Mouse (Mus musculus): ENCODE data around the gene ccdc198. TPM values are rescaled to one million over a fixed set of nuclear protein-coding genes. Genes with fewer than 3 reads are reported as not detected.
A peak's percentile ranks its signal among the peaks of the same experiment; 100 is the strongest.
"Not testable (repeated sequence)": the region's sequence is repeated elsewhere in the genome, so short reads cannot be mapped to it uniquely, and the experiment has no call there.

The ccdc198 gene
- 86.7 and 87.7 TPM in 2 replicates for polyA plus RNA-seq (2015; fragmentation: Nextera tagmentation; extraction: Ambion mirVana)

DNA sequence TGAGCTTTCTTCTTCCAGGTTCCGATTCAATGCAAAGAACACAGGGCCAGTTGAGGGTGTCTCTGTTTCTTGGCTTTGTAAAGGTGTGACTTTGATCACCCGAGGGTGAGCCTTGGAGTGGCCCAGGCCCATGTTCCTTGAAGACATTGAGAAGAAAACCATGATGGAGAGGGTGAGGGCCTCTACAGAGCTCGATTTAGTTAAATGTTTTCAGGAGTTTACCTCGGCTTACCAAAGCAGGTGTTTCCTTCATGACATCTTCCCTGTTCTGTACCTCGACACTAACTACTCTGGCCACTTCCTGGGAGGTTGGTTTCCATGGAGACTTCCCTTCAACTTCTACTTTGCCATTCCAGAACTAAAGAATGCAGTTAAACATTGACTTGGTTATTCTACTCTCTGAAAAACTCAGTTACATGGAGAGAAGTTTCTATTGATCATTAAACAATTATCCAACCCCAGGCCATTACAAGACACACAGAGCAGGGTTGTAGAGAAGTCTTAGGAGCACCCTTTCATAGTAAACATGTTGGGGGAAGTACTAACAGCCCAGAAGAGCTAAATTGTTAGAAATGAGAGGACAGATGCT is at the start of gene ccdc198:
Gene ccdc198, minus strand, starts transcription at position 349 of the 589 bp plus-strand sequence.
- 51% methylated on average over 5 of the region's 5 CpGs for WGBS
- H3K4me1 ChIP-seq, result no peaks in the 10 kb centered on the region
- ATAC-seq (replicated peaks; ENCODE audit: low FRiP score), result peak; percentile 98
- H3K9me3 ChIP-seq (replicated peaks), result no peaks in the 10 kb centered on the region
- peak within 1 kb of the TSS; percentile 80 for H3K27ac ChIP-seq
- peak within 1 kb of the TSS; percentile 35 for H3K4me3 ChIP-seq (replicated peaks)
- no peaks in the 10 kb centered on the region for H3K36me3 ChIP-seq
- H3K9ac ChIP-seq, result no peak within 1 kb of the TSS
- H3K4me2 ChIP-seq, result peak within 1 kb of the TSS; percentile 37
- H3K27me3 ChIP-seq, result no peaks in the 10 kb centered on the region

DNA sequence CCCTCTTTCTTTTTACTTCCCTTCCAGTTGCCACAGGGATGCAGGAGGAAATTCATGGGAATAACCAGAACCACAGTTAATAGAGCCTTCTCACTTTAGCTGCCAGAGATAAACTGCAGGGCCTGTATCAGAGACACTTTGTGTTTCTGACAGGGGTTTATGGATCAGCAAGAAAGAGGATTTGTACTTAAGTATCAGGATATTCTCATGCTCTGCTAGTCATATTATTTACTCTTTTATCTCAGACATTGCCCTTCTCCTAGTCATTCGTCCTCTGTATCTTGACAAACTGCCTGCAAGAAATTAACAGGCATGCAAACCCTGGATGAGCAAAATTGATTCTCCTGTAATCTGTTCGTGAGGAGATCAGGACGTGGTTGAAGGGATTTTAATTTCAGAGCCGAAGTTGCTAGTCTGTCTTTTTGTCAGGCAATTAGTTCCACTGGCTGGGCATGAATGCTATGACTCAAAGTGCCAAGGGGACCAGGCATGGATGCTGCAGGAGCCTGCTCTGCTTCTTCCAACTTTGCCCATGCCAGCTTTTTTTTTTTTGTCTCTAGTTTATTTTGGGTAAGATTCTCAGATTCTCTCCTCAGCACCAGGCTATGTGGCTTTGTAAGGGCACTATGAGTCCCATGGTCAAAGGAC is 48.7 kb upstream of the ccdc198 start:
- Histone ChIP-seq H3K9ac (no peak overlapping the region), H3K4me1 (0 out of 2 replicates have a peak, but pooled peaks cover 2% of the 10 kb centered on the region), H3K4me3 (replicated peaks) (no peak overlapping the region), H3K27me3 (no peaks in the 10 kb centered on the region), H3K4me2 (no peak overlapping the region), H3K36me3 (no peaks in the 10 kb centered on the region), H3K9me3 (replicated peaks) (no peaks in the 10 kb centered on the region), H3K27ac (no peak overlapping the region)
- ATAC-seq (replicated peaks; ENCODE audit: low FRiP score), result no peak
- WGBS, result 33% methylated on average over 4 of the region's 4 CpGs

DNA sequence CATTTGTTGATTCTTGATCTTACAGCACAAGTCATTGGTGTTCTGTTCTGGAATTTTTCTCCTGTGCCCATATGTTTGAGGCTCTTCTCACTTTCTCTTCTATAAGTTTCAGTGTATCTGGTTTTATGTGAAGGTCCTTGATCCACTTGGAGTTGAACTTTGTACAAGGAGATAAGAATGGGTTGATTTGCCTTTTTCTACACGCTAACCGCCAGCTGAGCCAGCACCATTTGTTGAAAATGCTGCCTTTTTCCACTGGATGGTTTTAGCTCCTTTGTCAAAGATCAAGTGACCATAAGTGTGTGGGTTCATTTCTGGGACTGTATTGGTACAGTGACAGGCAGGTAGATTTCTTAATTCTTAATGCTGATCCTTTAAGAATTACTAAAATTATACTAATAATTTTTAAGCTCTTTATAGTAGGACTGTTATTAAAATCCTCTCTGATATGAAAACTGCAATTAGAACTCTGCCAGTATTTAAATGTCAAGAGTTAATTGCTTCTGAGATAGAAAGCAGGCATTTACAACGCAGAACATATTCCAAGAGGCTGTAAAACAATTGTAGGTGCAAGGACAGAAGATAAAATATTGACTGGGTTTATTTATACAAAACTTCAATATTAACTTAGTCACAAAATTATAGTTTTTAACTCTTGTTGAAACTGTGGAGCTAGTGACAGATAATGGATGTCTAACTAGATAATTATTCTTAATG is 44.9 kb upstream of the ccdc198 start:
- no peak overlapping the region for H3K27ac ChIP-seq
- H3K9me3 ChIP-seq (replicated peaks), result no peaks in the 10 kb centered on the region
- H3K27me3 ChIP-seq, result no peaks in the 10 kb centered on the region
- 87% methylated on average over 3 of the region's 3 CpGs for WGBS
- H3K9ac ChIP-seq, result no peak overlapping the region
- 0 out of 2 replicates have a peak, but pooled peaks cover 2% of the 10 kb centered on the region for H3K4me1 ChIP-seq
- no peak for ATAC-seq (replicated peaks; ENCODE audit: low FRiP score)
- no peak overlapping the region for H3K4me3 ChIP-seq (replicated peaks)
- no peaks in the 10 kb centered on the region for H3K36me3 ChIP-seq
- H3K4me2 ChIP-seq, result no peak overlapping the region

DNA sequence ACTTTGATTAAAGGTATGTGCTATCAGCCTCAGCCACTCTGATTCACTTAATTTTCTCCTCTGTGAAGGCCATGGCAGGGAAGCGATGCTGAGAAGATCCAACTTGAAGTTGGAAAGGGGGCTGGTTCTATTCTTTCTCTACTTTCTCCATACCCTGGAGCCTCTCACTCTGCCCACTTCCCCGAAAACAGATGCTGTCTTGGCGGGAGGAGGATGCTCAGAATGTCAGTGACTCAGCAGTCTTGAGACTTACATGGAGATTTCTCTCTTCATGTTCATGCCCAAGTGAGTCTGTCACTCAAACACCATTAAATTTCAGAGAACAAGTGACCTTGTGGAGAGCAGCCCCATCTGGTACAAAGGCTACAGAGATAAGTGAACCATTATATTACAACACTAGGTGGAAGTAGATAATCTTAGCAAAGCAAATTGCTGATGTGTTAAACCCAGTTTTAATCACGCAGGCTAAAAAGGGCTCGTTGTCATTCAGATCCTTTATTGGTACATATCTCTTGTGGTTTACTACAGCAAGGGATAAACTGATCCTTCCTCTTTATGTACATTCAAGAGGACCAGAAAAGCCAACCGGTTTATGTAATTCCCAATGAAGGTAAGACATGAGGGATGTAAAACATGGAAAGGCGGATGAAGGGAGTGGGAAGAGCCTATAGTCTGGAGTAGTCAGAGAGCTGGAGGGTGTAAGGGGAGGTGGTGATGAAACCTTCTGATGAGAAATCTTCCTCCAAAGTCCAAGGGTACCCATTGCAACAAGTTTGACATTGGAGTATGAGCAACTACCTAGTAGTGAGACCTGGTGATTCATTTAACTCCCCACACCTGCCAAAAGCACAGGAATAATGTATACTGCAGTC is 38.7 kb upstream of the ccdc198 start:
- H3K4me1 ChIP-seq, result no peaks in the 10 kb centered on the region
- no peak overlapping the region for H3K27ac ChIP-seq
- no peak for ATAC-seq (replicated peaks; ENCODE audit: low FRiP score)
- H3K36me3 ChIP-seq, result no peaks in the 10 kb centered on the region
- no peaks in the 10 kb centered on the region for H3K27me3 ChIP-seq
- whole genome bisulfite sequencing, result 80% methylated on average over 7 of the region's 7 CpGs
- no peak overlapping the region for H3K9ac ChIP-seq
- no peak overlapping the region for H3K4me3 ChIP-seq (replicated peaks)
- no peak overlapping the region for H3K4me2 ChIP-seq
- H3K9me3 ChIP-seq (replicated peaks), result no peaks in the 10 kb centered on the region

DNA sequence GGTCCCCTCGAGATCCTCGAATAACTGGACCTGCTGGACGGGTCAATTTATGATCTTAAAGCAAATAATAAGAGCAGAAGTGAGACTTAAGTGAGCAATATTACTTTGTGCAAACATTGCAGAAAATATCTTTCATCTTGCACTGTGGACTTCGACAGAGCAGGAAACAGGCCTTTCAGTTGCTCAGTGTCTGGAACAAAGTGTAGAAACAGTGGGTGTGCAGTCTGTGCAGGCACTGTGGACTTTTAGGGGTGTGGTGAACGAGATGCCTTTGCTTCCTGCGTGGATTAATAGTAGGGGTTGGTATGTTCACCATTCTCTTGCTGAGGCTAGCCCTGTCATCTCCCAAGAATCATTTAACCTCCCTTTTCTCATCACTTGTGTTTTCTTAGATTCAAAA is 33.6 kb upstream of the ccdc198 start:
- Histone ChIP-seq H3K9me3 (replicated peaks) (no peaks in the 10 kb centered on the region), H3K27me3 (no peaks in the 10 kb centered on the region), H3K4me3 (replicated peaks) (no peak overlapping the region), H3K4me2 (no peak overlapping the region), H3K4me1 (peaks cover 5% of the 10 kb centered on the region; the same call in 1 of the 2 replicates), H3K27ac (no peak overlapping the region), H3K36me3 (no peaks in the 10 kb centered on the region), H3K9ac (no peak overlapping the region)
- no peak for ATAC-seq (replicated peaks; ENCODE audit: low FRiP score)
- 71% methylated on average over 6 of the region's 6 CpGs for WGBS

DNA sequence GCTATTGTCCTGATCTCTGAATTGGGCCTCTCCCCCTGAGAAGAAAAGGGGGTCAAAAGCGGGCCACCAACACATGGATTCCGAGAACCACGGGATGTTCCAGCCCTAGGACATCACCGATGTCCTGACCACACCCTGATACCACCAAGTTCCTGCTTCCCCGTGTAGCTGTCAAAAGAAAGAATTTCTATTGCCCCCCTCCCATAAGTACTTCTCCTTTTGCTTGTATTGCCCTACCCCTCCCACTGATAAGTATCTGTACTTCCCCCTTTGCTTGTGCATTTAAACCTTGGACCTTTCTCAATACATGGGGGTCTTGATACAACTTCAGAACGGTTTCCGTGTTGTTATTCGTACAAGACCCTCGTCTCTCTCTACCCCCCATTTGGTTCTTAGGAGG is 33.2 kb upstream of the ccdc198 start:
- not testable (repeated sequence) for H3K4me3 ChIP-seq (replicated peaks); H3K4me1 ChIP-seq; H3K27ac ChIP-seq; H3K9me3 ChIP-seq (replicated peaks); H3K4me2 ChIP-seq; H3K27me3 ChIP-seq; H3K9ac ChIP-seq; H3K36me3 ChIP-seq; ATAC-seq (replicated peaks; ENCODE audit: low FRiP score)
- 90% methylated on average over 9 of the region's 9 CpGs for WGBS

DNA sequence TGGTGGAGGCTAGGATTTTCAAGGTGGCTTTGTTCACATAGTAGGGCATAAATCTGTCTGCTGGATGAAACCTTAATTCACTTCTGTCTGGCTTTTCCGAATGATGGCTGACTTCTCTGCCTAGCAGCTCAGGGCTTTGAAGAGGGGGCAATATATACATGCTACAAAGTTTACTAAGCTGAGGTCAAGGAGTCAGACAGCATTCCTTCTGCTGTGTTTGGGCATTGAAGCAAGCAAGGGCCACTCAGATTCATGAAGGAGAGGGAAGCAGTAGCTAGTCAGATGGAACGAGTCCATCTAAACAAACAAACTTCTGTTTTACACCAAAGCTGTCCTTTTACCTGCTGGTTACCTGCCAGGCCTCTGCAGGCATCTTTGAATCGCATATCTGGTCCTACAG is 32.4 kb upstream of the ccdc198 start:
- Histone ChIP-seq H3K4me1 (peaks cover 5% of the 10 kb centered on the region; the same call in 1 of the 2 replicates), H3K9me3 (replicated peaks) (no peaks in the 10 kb centered on the region), H3K27me3 (no peaks in the 10 kb centered on the region), H3K9ac (no peak overlapping the region), H3K36me3 (no peaks in the 10 kb centered on the region), H3K4me3 (replicated peaks) (no peak overlapping the region), H3K4me2 (no peak overlapping the region), H3K27ac (no peak overlapping the region)
- ATAC-seq (replicated peaks; ENCODE audit: low FRiP score), result peak; percentile 81
- WGBS, result 40% methylated on average over 3 of the region's 3 CpGs

DNA sequence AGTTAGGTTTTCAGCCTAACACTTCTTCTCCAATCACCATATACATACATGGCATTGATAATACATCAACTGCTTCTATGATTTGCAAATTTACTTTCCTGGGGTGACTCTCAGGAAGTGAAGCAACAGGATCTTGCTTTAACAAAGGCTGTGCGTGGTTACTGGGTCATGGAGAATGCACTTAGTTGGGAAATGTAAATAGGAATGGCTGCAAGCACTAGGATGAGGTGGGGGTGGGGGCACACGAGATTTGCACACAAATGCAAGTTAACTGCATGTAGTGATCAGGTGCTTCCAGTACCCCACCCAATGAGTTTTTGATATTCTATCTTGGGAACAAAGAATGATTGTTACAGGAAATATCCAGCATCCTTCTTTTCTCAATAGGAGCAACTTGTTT is 30.1 kb upstream of the ccdc198 start:
- Histone ChIP-seq H3K4me1 (peaks cover 5% of the 10 kb centered on the region; the same call in 1 of the 2 replicates), H3K27me3 (no peaks in the 10 kb centered on the region), H3K9me3 (replicated peaks) (no peaks in the 10 kb centered on the region), H3K4me3 (replicated peaks) (no peak overlapping the region), H3K9ac (no peak overlapping the region), H3K4me2 (no peak overlapping the region), H3K36me3 (no peaks in the 10 kb centered on the region), H3K27ac (no peak overlapping the region)
- WGBS, result 33% methylated on average over 2 of the region's 2 CpGs
- no peak for ATAC-seq (replicated peaks; ENCODE audit: low FRiP score)

DNA sequence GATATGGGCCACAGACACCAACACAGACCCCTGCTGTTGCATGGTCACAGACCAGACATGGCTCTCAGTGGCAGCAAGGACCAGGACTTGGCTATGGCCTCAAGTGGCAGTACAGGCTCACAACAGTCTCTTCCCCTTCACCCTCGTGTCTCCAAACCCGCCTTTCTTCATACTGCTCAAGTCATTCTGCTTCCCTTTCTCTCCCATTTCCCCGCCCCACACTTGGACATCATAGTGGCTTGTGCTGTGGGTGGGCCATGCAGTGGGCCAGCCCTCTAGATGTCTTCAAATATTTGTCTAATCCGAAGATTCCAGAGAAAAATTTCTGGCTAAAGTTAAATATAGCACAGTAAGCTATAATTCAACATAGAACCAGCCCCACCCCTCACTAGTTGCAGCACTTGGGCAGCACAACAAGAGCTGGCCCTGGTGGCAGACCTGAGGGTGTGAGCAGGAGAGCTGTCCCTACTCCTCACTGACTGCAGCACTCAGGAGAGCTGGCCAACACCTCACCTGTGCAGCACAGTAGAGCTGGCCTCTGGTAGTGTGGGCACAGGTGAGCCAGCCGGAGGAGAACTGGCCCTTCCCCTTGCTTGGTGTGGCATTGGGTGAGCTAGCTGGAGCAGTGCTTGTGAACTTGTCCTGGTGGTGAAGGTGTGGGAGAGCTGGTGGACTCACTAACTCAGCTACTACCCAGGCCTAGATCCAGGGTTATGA is 20.2 kb upstream of the ccdc198 start:
- no peaks in the 10 kb centered on the region for H3K9me3 ChIP-seq (replicated peaks)
- H3K4me1 ChIP-seq, result no peaks in the 10 kb centered on the region
- no peaks in the 10 kb centered on the region for H3K27me3 ChIP-seq
- H3K27ac ChIP-seq, result no peak overlapping the region
- no peak overlapping the region for H3K4me2 ChIP-seq
- ATAC-seq (replicated peaks; ENCODE audit: low FRiP score), result no peak
- no peaks in the 10 kb centered on the region for H3K36me3 ChIP-seq
- 84% methylated on average over 5 of the region's 5 CpGs for WGBS
- H3K4me3 ChIP-seq (replicated peaks), result no peak overlapping the region
- no peak overlapping the region for H3K9ac ChIP-seq

DNA sequence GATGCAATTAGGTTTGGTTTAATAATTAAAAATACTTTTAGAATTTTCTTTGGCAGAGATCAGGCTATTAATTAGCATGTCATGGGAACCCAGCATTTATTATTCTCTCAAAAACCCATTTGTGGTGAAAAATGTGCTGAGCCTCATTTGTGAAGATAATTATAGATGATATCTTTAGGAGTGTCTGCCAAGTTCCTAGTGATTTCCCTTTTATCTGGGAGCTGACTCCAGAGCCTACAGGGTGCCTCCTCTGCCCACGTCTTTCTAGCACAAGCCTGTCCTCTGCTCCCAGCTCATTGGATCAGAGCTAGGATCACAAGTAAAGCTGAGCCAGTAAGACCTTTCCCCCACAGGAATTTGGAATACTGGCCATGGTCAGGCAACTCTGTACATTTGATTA is 3.8 kb downstream of the ccdc198 start:
- no peak overlapping the region for H3K4me2 ChIP-seq
- no peaks in the 10 kb centered on the region for H3K27me3 ChIP-seq
- H3K4me1 ChIP-seq, result no peaks in the 10 kb centered on the region
- H3K9me3 ChIP-seq (replicated peaks), result no peaks in the 10 kb centered on the region
- no peak overlapping the region for H3K27ac ChIP-seq
- 16% methylated on average over 1 of the region's 1 CpGs for WGBS
- ATAC-seq (replicated peaks; ENCODE audit: low FRiP score), result no peak
- H3K36me3 ChIP-seq, result no peaks in the 10 kb centered on the region
- no peak overlapping the region for H3K9ac ChIP-seq
- no peak overlapping the region for H3K4me3 ChIP-seq (replicated peaks)

DNA sequence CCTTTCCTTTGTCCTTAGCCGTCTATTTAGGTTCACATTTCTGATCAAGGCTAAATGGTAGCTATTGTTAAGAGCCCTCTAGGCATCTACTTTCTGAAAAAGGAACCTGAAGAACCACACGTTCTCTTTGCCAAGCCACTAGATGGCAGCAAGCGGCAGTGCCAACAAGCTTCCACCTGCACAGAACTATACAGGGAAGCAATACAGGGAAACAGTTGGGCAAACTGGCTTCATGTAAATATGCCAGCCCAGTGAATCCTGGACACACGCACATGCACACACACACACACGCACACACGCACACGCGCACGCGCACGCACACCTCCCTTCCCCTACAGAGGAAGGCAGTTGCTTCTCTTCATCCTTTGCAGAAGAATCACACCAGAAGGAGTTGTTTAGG is 7.1 kb downstream of the ccdc198 start:
- Histone ChIP-seq H3K9ac (no peak overlapping the region), H3K9me3 (replicated peaks) (no peaks in the 10 kb centered on the region), H3K4me1 (no peaks in the 10 kb centered on the region), H3K4me3 (replicated peaks) (no peak overlapping the region), H3K4me2 (no peak overlapping the region), H3K27me3 (no peaks in the 10 kb centered on the region), H3K27ac (no peak overlapping the region), H3K36me3 (no peaks in the 10 kb centered on the region; the same call in 1 of the 2 replicates)
- 39% methylated on average over 11 of the region's 11 CpGs for WGBS
- ATAC-seq (replicated peaks; ENCODE audit: low FRiP score), result peak; percentile 49; the same call in 1 of the 2 replicates
